Mouse (Mus musculus): ENCODE data around the gene Olfr220. TPM values are rescaled to one million over a fixed set of nuclear protein-coding genes. Genes with fewer than 3 reads are reported as not detected.

The Olfr220 gene
- polyA plus RNA-seq, 1 experiment from 2014 or later, result not detected

Other genes with a start within 250 kb of the Olfr220 start
- gene Olfr419, start 190.0 kb upstream of the Olfr220 start, polyA plus RNA-seq (2016; fragmentation: Nextera tagmentation; extraction: Ambion mirVana), result not detected in 2 replicates
- not detected in 2 replicates for gene Mptx1, start 111.6 kb upstream of the Olfr220 start, polyA plus RNA-seq (2016; fragmentation: Nextera tagmentation; extraction: Ambion mirVana)
- not detected in 2 replicates for gene Olfr417, start 77.0 kb upstream of the Olfr220 start, polyA plus RNA-seq (2016; fragmentation: Nextera tagmentation; extraction: Ambion mirVana)
- not detected in 2 replicates for gene Olfr248, start 51.0 kb upstream of the Olfr220 start, polyA plus RNA-seq (2016; fragmentation: Nextera tagmentation; extraction: Ambion mirVana)
- not detected in 2 replicates for gene Olfr414, start 18.0 kb upstream of the Olfr220 start, polyA plus RNA-seq (2016; fragmentation: Nextera tagmentation; extraction: Ambion mirVana)
- gene Fmn2, start 59.7 kb downstream of the Olfr220 start, polyA plus RNA-seq (2016; fragmentation: Nextera tagmentation; extraction: Ambion mirVana), result 7.2 and 8.4 TPM in 2 replicates

Data from hindbrain, embryonic 12.5 days (tissue).